Comparison of ENCODE assay signal across 8 mouse cellular contexts in genomic region chr5:125675623-125676022, GRCm38 (mm10).
A peak's percentile ranks its signal among the peaks of the same experiment; 100 is the strongest.
DNase-seq lines count a peak whose midpoint lies in the region; ATAC-seq lines count a peak whose summit lies in the region.

No protein-coding gene starts in this region.

- peak; percentile 4 for DNase-seq in 3134 (ENCODE audit: extremely low read depth, insufficient read length, low spot score)
- DNase-seq in embryo, embryonic 10.5 days (ENCODE audit: low spot score) = peak; percentile 50
- peak; percentile 76 for DNase-seq in hindbrain, embryonic 14.5 days (ENCODE audit: low spot score)
- DNase-seq in midbrain, embryonic 10.5 days (ENCODE audit: low spot score) = peak; percentile 29
- no peak for DNase-seq in adrenal gland, adult 2 months
- DNase-seq in heart, adult 8-10 months (ENCODE audit: low spot score) = no peak
- DNase-seq in spleen, postnatal 4 days (ENCODE audit: low spot score in 2 of 2) = no peak
- no peak for DNase-seq in thymus, postnatal 4 days

- H3K27me3 ChIP-seq in hindbrain, embryonic 14.5 days (ENCODE audit: control insufficient read depth, insufficient read depth, low read length) = no peaks in the 10 kb centered on the region
- H3K27me3 ChIP-seq in midbrain, embryonic 10.5 days (ENCODE audit: low read depth, poor library complexity, severe bottlenecking) = no peaks in the 10 kb centered on the region

- peak overlapping the region; percentile 39 for H3K4me2 ChIP-seq in hindbrain, embryonic 14.5 days (replicated peaks)

- H3K36me3 ChIP-seq in hindbrain, embryonic 14.5 days (replicated peaks; ENCODE audit: control insufficient read depth, insufficient read depth) = no peaks in the 10 kb centered on the region
- H3K36me3 ChIP-seq in midbrain, embryonic 10.5 days = no peaks in the 10 kb centered on the region

- WGBS in hindbrain, embryonic 14.5 days = 20% methylated on average over 13 of the region's 13 CpGs
- WGBS in midbrain, embryonic 10.5 days = 50% methylated on average over 13 of the region's 13 CpGs

- peak; percentile 75; the same call in 1 of the 2 replicates for ATAC-seq in hindbrain, embryonic 14.5 days (ENCODE audit: low FRiP score)

- H3K4me1 ChIP-seq in hindbrain, embryonic 14.5 days (replicated peaks; ENCODE audit: control insufficient read depth, insufficient read depth, low read length) = peaks cover 9% of the 10 kb centered on the region
- peaks cover 11% of the 10 kb centered on the region for H3K4me1 ChIP-seq in midbrain, embryonic 10.5 days

- H3K9me3 ChIP-seq in hindbrain, embryonic 14.5 days (ENCODE audit: control insufficient read depth, low read length) = no peaks in the 10 kb centered on the region
- no peaks in the 10 kb centered on the region for H3K9me3 ChIP-seq in midbrain, embryonic 10.5 days (replicated peaks)

- peak overlapping the region; percentile 5; the same call in 1 of the 2 replicates for H3K9ac ChIP-seq in hindbrain, embryonic 14.5 days

- H3K4me3 ChIP-seq in hindbrain, embryonic 14.5 days (replicated peaks; ENCODE audit: low read length) = no peak overlapping the region
- no peak overlapping the region for H3K4me3 ChIP-seq in midbrain, embryonic 10.5 days

- H3K27ac ChIP-seq in hindbrain, embryonic 14.5 days = peak overlapping the region; percentile 61
- H3K27ac ChIP-seq in midbrain, embryonic 10.5 days (replicated peaks) = no peak overlapping the region

Comparison
In these comparisons a context has a peak if more than half of its experiments do, and no peak if none do; other contexts are left out.
1. DNase-seq: peak in 3134 (single experiment), embryo, embryonic 10.5 days (single experiment), hindbrain, embryonic 14.5 days (single experiment) and midbrain, embryonic 10.5 days (single experiment); none in adrenal gland, adult 2 months (single experiment), heart, adult 8-10 months (single experiment), spleen, postnatal 4 days (0 of 2) and thymus, postnatal 4 days (single experiment).